Mouse (Mus musculus) limb, embryonic 14.5 days (tissue): ENCODE measurements around the gene Dctn2. TPM values are rescaled to one million over a fixed set of nuclear protein-coding genes. Genes with fewer than 3 reads are reported as not detected.

ENCODE experiments used
- ATAC-seq: fragments of 200-750 bp; cut with Nextera tagmentation; 2 replicates; pipeline ENCODE4 v1.8.0; 2017; ENCODE audit warnings: low read depth, moderate number of reproducible peaks, moderate TSS enrichment; ENCODE audit not compliant: low FRiP score
- DNase-seq: peaks from one replicate; pipeline ENCODE4 v3.0.0-alpha.2; 2015; ENCODE audit warnings: low spot score
- H3K27ac ChIP-seq: fragments of 300-500 bp; sonication (generic); replicated peaks from 2 replicates; pipeline ENCODE4 v1.5.1; 2014; ENCODE audit warnings: low read depth, mild to moderate bottlenecking, low read length, moderate library complexity, mixed read lengths
- H3K27me3 ChIP-seq: fragments of 300-500 bp; sonication (generic); 2 replicates; pipeline ENCODE4 v1.6.1; 2014; ENCODE audit warnings: low read length, mixed read lengths; ENCODE audit not compliant: control insufficient read depth, insufficient read depth
- H3K36me3 ChIP-seq: fragments of 300-500 bp; sonication (generic); 2 replicates; pipeline ENCODE4 v1.6.1; 2014; ENCODE audit warnings: mild to moderate bottlenecking, low read length, moderate library complexity, mixed read lengths; ENCODE audit not compliant: control insufficient read depth, insufficient read depth
- H3K4me1 ChIP-seq: fragments of 300-500 bp; sonication (generic); 2 replicates; pipeline ENCODE4 v1.6.1; 2014; ENCODE audit warnings: antibody characterized with exemption, low read length, mixed read lengths; ENCODE audit not compliant: control insufficient read depth, insufficient read depth
- H3K4me2 ChIP-seq: fragments of 300-500 bp; sonication (generic); replicated peaks from 2 replicates; pipeline ENCODE4 v1.6.1; 2014; ENCODE audit warnings: low read depth, mild to moderate bottlenecking, low read length, moderate library complexity; ENCODE audit not compliant: severe bottlenecking
- H3K4me3 ChIP-seq: fragments of 300-500 bp; sonication (generic); replicated peaks from 2 replicates; pipeline ENCODE4 v1.5.1; 2014; ENCODE audit warnings: low read length
- H3K9ac ChIP-seq: fragments of 300-500 bp; sonication (generic); 2 replicates; pipeline ENCODE4 v1.6.1; 2014; ENCODE audit warnings: mild to moderate bottlenecking, low read depth, low read length, moderate library complexity; ENCODE audit not compliant: severe bottlenecking
- H3K9me3 ChIP-seq: fragments of 300-500 bp; sonication (generic); 2 replicates; pipeline ENCODE4 v1.6.1; 2016; ENCODE audit warnings: low read length; ENCODE audit not compliant: control insufficient read depth
- POLR2A ChIP-seq: fragments of 200-500 bp; IDR thresholded peaks from 2 replicates; pipeline ENCODE4 v1.8.0; 2012; ENCODE audit warnings: inconsistent platforms, mild to moderate bottlenecking, moderate library complexity, borderline replicate concordance; ENCODE audit not compliant: insufficient read depth, insufficient read length; ENCODE audit errors: extremely low read depth
- WGBS: fragments of 180-500 bp; shearing (Covaris S2); extraction: QIAGEN DNeasy Blood & Tissue Kit; methylation state at CpG from one replicate; pipeline ENCODE4 v1.1.7; 2014; 5-methylcytosine and 5-hydroxymethylcytosine counted together
- polyA plus RNA-seq, 2 experiments: library from polyadenylated mRNA; depleted of rRNA in 1 of 2; stranded (reverse) in 1 of 2; unstranded in 1 of 2; fragments of >200 nt; fragmentation: Nextera tagmentation in 1 of 2; extraction: Ambion mirVana in 1 of 2; gene quantifications; 2 replicates each; pipeline versions ENCODE4 v1.2.1 to v1.2.3; 2012 to 2014

Dctn2 gene
- polyA plus RNA-seq, 2 experiments = 168 to 221 TPM

GRCm38 (mm10) chr10:127231741-127232140, 34.4 kb upstream of the Dctn2 start:
- no peak for ATAC-seq
- H3K4me1 ChIP-seq = no peaks in the 10 kb centered on the region
- no peak for TF ChIP-seq POLR2A
- DNase-seq = no peak
- WGBS = 82% methylated on average over 14 of the region's 14 CpGs
- H3K27ac ChIP-seq = no peak overlapping the region
- no peaks in the 10 kb centered on the region for H3K9me3 ChIP-seq
- no peak overlapping the region for H3K4me3 ChIP-seq
- H3K9ac ChIP-seq = no peak overlapping the region
- no peaks in the 10 kb centered on the region for H3K27me3 ChIP-seq
- H3K36me3 ChIP-seq = 0 out of 2 replicates have a peak, but pooled peaks cover 5% of the 10 kb centered on the region
- H3K4me2 ChIP-seq = no peak overlapping the region

- Histone ChIP-seq H3K4me2 (no peak overlapping the region), H3K36me3 (0 out of 2 replicates have a peak, but pooled peaks cover 5% of the 10 kb centered on the region), H3K4me3 (no peak overlapping the region), H3K9ac (no peak overlapping the region), H3K9me3 (no peaks in the 10 kb centered on the region), H3K27ac (no peak overlapping the region), H3K4me1 (no peaks in the 10 kb centered on the region), H3K27me3 (no peaks in the 10 kb centered on the region)
- no peak for ATAC-seq
- TF ChIP-seq POLR2A = no peak
- DNase-seq = no peak
- 84% methylated on average over 9 of the region's 9 CpGs for WGBS
Measured at GRCm38 (mm10) chr10:127233141-127233540, 33.0 kb upstream of the Dctn2 start.

GRCm38 (mm10) chr10:127236541-127236940, 29.6 kb upstream of the Dctn2 start:
- ATAC-seq = no peak
- DNase-seq = no peak
- Histone ChIP-seq H3K27me3 (no peaks in the 10 kb centered on the region), H3K36me3 (0 out of 2 replicates have a peak, but pooled peaks cover 6% of the 10 kb centered on the region), H3K4me2 (no peak overlapping the region), H3K4me3 (no peak overlapping the region), H3K27ac (no peak overlapping the region), H3K9me3 (no peaks in the 10 kb centered on the region), H3K9ac (no peak overlapping the region), H3K4me1 (no peaks in the 10 kb centered on the region)
- WGBS = 27% methylated on average over 9 of the region's 9 CpGs
- no peak for TF ChIP-seq POLR2A

GRCm38 (mm10) chr10:127238241-127238824, 27.8 kb upstream of the Dctn2 start:
- no peak for TF ChIP-seq POLR2A
- H3K9ac ChIP-seq = no peak overlapping the region
- no peaks in the 10 kb centered on the region for H3K9me3 ChIP-seq
- no peak overlapping the region for H3K27ac ChIP-seq
- H3K4me3 ChIP-seq = no peak overlapping the region
- peaks cover 16% of the 10 kb centered on the region; the same call in 1 of the 2 replicates for H3K36me3 ChIP-seq
- ATAC-seq (no peak), DNase-seq (no peak)
- H3K4me1 ChIP-seq = no peaks in the 10 kb centered on the region
- no peaks in the 10 kb centered on the region for H3K27me3 ChIP-seq
- no peak overlapping the region for H3K4me2 ChIP-seq
- WGBS = 66% methylated on average over 18 of the region's 18 CpGs

- 80% methylated on average over 5 of the region's 5 CpGs for WGBS
- Histone ChIP-seq H3K4me1 (no peaks in the 10 kb centered on the region), H3K9ac (no peak overlapping the region), H3K27ac (no peak overlapping the region), H3K9me3 (no peaks in the 10 kb centered on the region), H3K4me3 (no peak overlapping the region), H3K27me3 (no peaks in the 10 kb centered on the region), H3K36me3 (no peaks in the 10 kb centered on the region), H3K4me2 (no peak overlapping the region)
- no peak for ATAC-seq
- no peak for DNase-seq
- no peak for TF ChIP-seq POLR2A
Measured at GRCm38 (mm10) chr10:127250810-127251209, 15.4 kb upstream of the Dctn2 start.
